Mouse (Mus musculus) cortical plate, adult 2 months (tissue): ENCODE measurements at regions not wholly inside any gene's neighbourhood (a gene's known extent, or its start where the extent isn't known, plus 50 kb on each side); places are given as distances from the start of the nearest gene placed in this dataset.

Experiments used
- CTCF ChIP-seq: fragments of 200-500 bp; IDR thresholded peaks from 2 replicates; pipeline ENCODE4 v1.5.1; 2011; ENCODE audit warnings: mild to moderate bottlenecking, control low read depth, low read length; ENCODE audit not compliant: insufficient read depth; ENCODE audit errors: extremely low read depth
- POLR2A ChIP-seq: fragments of 200-500 bp; IDR thresholded peaks from 2 replicates; pipeline ENCODE4 v1.6.1; 2011; ENCODE audit warnings: mild to moderate bottlenecking, low read length, control low read depth; ENCODE audit not compliant: insufficient read depth; ENCODE audit errors: extremely low read depth

DNA sequence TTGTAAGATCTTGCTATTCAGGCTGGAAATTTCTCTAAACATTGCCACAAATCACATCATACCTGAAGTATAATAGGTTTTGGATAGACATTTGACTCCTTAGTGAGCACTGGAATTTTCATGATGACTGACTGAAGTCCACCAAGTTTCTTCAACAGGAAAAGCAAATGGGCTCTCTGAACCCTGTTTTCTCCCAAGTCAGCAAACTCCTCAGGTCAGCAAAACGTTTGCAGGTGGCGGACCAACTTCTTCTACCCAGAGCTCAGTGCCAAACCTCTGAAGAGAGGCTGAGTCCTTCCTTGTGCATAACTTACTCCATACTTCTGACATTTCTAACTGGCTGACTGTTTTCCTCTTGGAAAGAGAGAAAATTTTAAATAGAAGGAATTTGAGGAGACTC, 164.2 kb upstream of the Phyhipl start:
- TF ChIP-seq POLR2A (no peak), CTCF (no peak)
